Mouse (Mus musculus): ENCODE data around the gene Fat2.
A peak's percentile ranks its signal among the peaks of the same experiment; 100 is the strongest.

Gene Fat2

GRCm38 (mm10) chr11:55329868-55330772 lies 6.2 kb downstream of the Fat2 start:
- peak; percentile 62 to 70 for DNase-seq

DNA sequence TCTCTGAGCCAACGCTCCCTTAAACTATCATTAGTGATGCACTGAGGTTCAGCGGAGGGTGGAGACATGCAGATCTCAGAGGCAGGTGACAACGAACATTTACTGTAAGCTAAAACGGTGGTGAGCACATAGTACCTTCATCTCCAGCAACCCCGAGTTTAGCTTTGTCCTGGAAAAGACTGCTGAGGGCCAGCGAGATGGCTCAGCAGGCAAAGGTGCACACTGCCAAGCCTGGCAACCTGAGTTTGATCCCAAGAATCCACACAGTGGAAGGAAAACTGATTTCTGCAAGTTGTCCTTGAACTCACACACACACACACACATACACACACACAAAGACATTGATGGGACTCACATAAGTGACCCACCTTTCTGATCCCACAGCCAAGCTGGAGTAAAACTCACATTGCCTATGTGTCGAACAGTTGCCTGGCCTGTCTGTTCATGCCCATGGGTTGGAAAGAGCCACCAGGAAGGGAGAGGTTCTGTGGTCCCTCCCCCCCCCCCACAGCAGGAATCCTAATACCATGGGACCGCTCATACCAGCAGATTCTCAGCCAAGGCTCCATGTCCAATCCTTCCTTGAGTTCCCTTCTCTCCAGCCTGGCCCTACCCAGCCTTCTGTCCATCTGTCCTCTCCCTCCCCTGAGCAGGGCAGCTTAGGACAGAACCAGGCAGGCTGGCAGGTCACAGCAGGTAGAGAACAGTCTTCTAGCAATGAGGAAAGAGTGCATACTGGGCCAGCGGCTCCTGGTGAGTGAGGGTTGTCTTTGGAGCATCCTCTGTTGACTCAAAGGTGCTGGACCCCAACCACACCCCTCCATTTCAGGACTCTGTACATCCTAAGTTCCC lies 8.6 kb downstream of the Fat2 start:
- DNase-seq, result no peak

DNA sequence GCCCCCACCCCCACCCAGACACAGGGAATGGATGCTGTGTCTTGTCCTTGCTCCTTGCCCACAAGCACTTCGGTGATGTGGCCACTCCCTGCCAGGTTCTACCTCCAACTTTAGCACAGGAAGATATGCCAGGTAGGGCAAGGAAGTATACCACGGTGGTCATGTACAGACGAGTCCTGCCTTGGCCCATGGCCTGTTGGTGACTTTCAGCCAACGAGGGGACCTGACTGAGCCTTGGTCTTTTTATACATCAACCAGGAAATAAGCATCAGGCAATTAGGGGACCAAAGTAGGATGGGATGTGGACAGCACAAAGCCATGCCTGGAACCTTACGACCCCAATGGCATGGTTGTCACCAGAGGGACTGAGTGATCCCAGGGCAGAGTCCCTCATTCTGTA lies 9.3 kb downstream of the Fat2 start:
- no peak for DNase-seq

DNA sequence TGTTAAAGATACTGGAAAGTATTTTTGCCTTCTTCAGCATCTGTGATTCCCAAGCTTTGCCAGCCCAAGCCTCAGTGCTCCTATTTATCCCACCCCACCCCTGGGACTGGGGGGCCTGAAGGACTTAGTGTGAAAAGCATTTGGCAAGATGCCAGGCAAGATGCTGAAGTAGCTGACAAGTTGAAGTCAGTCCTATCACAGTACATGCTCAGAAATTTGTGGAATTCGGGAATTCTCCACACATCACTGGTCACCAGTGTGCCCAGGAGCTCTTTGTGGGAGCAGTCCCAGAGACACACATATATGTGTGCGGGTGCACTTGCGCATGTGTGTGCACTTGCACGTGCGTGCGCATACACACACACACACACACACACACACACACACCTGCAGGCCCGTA lies 10.2 kb downstream of the Fat2 start:
- peak; percentile 10 to 37 for DNase-seq

DNA sequence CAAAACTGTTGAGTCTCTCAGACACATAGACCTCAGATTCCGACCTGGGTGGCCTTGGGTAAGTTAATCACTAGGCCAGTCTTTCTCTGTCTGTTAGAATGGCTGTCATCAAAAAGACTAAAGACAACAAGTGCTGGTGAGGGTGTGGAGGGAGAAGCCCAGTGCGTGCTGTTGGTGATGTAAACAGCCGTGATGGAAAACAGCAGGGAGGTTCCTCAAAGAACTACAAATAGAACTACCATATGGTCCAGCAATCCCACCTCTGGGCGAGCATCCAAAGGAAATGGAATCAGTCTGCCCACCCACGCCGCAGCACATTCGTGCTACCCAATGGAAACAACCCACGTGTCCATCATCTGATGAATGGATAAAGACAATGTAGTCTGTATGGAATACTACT lies 12.5 kb downstream of the Fat2 start:
- peak in 1 of 2 experiments; percentile 14 for DNase-seq

DNA sequence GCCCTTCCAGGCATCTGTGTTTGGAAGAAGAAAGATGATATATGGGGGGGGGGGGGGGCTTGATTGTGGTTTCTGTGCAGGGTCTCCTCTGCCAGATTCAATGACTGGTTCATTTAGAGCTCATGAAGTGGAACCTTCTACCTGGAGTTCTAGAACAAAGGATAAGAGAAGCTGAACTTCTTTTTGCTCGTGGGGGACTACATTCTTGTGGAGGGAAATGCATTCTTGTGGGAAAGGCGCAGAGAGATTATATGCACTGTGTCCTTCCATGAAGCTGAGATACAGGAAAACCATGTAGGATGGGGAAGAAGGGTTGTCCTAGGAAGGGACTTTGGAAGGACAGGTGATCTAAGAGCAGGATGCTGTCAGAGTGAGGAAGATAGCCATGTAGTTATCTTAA lies 15.4 kb downstream of the Fat2 start:
- DNase-seq, result no peak

DNA sequence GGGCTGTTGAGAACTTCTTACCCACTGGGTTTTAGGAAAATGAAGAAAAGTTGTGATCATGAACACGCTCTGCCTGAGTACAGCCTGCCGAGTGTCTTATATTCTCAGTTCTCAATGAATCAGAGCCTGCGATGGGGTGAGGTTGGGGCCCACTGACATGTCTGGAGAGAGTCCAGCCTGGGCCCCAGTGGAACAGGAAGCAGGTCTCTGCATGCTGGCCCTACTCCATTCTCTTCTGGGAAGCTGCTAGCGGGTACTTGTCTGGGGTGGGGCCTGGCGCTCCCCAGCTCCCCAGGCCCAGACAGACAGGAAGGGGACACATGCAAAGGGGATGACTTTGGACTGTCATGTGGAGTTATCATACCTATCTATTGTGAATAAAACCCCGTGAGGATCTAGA lies 20.4 kb downstream of the Fat2 start:
- no peak for DNase-seq

DNA sequence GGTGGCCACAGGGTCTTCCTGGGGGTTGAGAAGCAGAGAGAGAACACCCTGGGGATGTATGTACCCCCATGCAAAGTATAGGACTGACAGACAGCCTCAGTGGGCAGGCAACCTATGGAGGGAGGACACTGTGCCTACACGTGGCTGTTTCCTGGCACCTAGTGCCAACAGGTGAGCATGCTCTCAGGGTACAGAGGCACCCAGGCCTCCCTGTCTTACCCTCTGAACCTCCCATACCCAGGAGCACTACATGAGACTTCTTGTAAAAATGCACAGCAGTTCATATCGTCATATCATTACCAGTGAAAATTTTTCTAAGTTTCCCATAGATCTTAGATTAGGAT lies 21.7 kb downstream of the Fat2 start:
- DNase-seq, result no peak

DNA sequence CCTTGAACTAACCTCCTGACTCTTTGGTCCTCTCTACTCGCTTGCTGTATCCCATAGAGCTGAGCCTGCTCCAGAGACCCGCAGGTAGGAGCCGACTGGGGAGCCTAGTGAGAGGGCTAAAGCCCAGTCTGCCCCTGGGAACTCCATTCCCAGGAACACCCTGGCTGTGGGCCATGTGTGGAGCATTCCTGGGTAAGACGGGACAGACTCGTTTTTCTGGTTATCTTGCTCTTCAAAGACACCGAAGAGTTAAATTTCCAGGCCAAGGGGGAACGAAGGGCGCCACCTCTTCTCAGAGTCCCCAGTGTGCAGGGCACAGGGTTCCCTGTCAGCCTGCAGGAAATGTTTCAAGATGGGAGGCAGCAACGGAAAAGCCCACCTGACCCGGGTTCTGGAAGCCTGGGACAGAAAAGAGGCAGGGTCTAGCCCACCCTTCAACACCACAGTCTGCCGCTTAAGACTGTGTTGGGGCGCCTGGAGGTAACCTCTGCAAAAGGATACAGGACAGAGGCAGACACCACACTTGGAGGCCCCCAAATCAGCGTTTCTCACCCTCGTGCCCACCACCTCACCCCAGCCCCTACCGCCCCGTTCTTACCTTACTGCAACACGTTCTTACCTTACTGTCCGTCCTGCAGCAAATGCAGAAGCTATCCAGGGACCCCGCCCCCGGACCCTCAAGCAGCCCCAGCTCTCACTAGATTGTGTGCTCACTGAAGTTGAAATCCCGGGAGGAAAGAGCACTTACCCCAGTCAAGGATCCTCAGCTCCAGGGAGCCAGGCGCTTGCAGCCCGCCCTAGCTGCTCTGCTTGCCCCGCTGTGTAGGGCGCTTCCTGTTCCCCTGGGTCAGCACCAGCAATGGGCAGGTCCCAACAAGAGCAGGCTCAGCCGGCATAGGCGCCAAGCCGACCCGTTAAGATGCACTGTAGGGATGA lies 22.3 kb downstream of the Fat2 start:
- DNase-seq, result peak; percentile 20 to 40

GRCm38 (mm10) chr11:55302350-55302749 lies 34.0 kb downstream of the Fat2 start:
- peak in 1 of 2 experiments; percentile 4 for DNase-seq

DNA sequence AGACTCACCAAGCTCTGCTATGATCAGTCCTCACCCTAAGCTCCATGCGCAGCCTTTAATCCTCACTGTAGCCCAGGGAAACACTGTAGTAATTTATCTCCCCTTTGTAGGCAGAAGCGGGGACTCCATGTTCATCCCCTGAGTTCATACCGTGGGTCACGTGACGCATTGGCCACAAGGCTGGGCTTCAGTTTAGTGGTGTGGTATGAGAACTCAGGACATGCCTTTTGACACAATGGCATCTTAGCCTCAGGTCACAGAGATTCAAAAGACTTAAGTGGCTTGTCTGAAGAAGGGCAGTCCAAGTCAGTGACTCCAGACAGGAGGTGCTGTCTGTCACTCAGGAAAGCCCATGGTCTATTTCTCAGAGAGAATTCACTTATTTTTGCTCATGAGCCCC lies 43.2 kb downstream of the Fat2 start:
- no peak for DNase-seq

DNA sequence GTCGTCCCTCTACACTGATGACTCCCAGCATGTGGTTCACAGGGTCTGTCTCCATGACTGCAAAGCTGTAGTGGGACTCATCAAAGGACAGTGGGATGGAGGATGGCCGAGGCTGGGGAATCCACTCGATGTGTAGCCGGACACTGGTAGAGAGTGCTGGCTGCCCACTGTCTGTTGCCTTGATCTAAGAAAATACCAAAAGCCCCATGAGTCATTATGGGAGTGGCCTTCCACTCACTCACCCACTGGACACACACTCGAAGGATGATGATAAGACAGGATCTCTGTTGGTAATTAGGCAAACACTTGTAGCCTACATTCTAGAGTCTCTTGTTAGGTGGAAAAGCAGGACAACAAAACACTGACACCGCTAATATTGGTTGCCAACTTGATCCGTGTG lies 44.5 kb downstream of the Fat2 start:
- DNase-seq, result no peak

GRCm38 (mm10) chr11:55289851-55290391 lies 46.4 kb downstream of the Fat2 start:
- DNase-seq, result no peak

DNA sequence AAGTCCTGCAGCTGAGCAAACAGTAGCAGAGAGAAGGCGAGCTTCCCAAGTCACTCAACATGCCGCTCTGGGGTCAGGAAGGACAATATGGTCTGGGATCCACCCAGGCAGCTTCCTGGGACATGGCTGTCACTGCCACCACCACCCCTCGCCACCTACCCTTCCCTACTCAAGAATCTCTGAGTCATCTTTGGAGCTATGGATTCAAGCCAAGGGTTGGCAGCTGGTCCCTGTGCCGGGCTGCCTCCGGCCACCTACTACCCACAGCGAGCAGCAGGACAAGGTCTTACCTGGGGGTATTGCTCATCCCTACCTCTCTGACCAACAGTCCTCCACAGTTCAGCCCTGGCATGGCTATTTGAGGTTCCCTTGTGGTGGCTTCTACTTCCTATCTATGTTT lies 61.6 kb downstream of the Fat2 start:
- no peak for DNase-seq

DNA sequence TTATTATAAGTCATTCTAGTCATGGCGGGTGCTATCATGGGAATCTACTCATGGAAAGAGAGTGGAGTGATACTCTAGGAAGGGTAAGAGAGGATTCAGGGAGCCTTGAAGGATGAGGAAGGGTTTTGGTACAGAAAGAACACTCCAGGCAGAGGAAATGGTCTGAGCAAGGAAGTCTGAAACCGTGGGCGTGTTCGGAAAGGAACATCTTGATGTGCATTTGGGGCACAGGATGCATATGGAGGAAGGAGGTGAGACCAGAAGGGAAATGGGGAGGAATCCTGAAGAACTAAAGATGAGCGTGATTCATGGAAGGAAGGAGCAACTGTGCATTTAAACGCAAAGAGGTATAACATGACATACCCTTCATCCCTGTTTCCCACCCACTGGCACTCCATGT lies 67.8 kb downstream of the Fat2 start:
- no peak for DNase-seq

GRCm38 (mm10) chr11:55265647-55266046 lies 70.7 kb downstream of the Fat2 start:
- no peak for DNase-seq

GRCm38 (mm10) chr11:55264318-55264717 lies 72.0 kb downstream of the Fat2 start:
- DNase-seq, result no peak

DNA sequence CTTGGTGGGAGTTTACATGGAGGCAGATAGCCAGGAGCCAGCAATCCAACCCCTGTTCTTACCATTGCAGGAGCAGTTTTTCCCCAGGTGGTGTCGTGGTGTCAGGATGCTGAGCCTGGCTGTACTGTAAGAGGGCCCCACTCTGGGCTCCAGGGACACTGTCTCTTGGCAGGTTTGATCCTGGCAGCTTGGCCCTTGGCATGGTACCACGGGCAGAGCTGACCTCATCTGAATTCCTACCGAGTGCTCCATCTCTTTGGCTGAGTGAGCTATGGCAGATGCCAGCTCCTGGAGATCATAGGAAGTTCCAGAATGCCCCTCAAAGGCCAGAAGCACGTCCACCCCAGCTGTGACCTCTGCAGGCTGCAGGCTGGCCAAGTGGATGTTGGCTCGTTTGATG lies 74.4 kb downstream of the Fat2 start:
- DNase-seq, result no peak

DNA sequence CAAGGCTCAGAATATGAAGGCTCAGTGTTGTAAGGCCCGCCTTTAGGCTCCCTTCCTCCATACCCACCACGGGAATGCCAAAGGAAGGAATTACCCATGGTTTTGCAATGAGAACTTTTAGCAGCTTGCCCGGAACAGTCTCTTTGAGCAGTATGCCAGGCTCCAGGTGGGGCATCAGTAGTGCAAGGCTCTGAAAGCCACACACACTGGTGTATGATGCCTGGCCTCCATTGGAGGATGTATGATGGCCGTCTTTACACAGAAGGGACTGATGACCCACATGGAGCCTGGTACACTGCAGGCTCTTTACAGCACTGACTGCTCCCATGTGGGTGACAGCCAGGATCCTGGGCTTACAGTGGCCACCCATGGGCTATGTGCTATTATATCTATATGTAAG lies 75.3 kb downstream of the Fat2 start:
- no peak for DNase-seq

- DNase-seq, result peak; percentile 36 to 51
These were observed 83.0 kb downstream of the Fat2 start for GRCm38 (mm10) chr11:55253391-55253790.

DNA sequence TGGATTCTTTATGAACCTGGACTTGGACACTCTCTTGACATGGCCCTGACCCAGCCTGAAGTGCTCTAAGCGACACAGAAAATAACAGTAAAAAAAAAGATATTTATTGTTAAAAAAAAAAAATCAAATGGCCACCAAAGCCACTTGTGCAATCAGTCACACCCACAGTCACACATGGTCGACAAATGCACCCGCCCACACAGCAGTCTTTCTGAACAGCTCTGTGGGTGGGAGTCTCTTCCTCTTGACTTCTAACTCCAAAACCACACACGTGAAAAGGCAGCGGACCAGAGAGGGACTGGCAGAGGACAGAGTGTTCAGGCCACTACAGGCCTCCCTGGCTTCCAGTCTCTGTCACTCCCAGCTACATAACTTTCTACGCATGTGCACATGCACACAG lies 85.8 kb downstream of the Fat2 start:
- DNase-seq, result peak in 1 of 2 experiments; percentile 24

DNA sequence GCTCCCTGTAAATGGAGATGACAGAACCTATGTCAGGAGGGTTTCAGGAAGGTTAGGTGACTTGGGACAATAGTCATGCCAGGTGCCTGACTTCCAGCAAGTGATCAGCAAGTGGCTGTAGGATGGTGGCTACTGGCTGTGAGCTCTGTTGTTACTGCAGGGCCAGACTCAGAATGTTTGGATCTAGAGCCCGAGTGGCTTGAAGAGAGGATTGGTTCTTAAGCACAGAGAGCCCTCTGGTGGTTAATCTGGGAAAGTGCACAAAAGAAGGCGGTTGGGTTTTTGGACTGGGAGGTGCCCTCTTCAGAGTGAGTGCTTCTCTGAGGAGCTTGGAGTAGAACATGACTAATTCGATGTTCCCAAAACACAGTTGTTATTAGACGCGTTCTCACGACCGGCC lies 95.8 kb downstream of the Fat2 start:
- DNase-seq, result peak; percentile 68 to 77

DNA sequence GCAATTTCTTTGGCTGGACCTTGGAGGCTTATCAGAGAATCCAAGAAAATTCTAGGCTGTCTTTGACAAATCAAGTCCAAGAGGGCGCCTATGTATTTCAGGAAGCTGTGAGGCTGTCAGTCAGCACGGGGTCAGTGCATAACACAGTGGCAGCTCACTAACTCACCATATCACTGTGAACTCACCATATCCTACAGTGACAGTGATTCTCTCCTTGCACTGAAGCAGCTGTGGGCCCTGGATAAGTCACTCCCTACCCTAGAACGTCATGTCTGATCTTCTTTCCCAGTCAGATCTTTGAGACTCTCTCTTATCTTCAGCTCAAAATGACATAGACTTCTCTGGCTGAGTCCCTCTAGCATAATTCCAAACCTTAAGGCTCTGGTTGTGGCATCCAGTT lies 96.9 kb downstream of the Fat2 start:
- DNase-seq, result no peak
